Mouse (Mus musculus) cortical plate, adult 2 months (tissue): ENCODE measurements at regions not wholly inside any gene's neighbourhood (a gene's known extent, or its start where the extent isn't known, plus 50 kb on each side); places are given as distances from the start of the nearest gene placed in this dataset.

Experiments used
- CTCF ChIP-seq: fragments of 200-500 bp; IDR thresholded peaks from 2 replicates; pipeline ENCODE4 v1.5.1; 2011; ENCODE audit warnings: mild to moderate bottlenecking, control low read depth, low read length; ENCODE audit not compliant: insufficient read depth; ENCODE audit errors: extremely low read depth
- POLR2A ChIP-seq: fragments of 200-500 bp; IDR thresholded peaks from 2 replicates; pipeline ENCODE4 v1.6.1; 2011; ENCODE audit warnings: mild to moderate bottlenecking, low read length, control low read depth; ENCODE audit not compliant: insufficient read depth; ENCODE audit errors: extremely low read depth

DNA sequence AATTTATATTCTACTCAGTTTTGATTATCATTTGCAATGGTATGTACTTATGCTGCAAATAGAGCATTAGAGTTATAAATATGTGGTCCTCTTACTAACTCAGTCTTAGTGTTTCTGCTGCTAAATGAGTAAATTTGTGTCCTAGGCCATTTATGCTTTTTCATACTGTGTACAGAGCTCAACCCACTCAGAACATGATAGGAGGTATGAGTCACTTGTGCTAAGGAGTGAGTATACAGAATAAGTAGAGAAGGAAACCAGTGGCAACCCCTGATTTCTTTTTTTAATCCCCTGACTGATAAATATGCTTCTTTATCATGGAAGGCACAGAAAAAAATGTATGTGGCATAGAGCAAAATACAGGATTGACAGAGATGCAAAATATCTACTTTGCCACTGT, 1066.8 kb upstream of the Sel1l start:
- TF ChIP-seq POLR2A: no peak
- TF ChIP-seq CTCF: no peak
